Mouse (Mus musculus): ENCODE results near the gene 1700037C18Rik. TPM values are rescaled to one million over a fixed set of nuclear protein-coding genes. Genes with fewer than 3 reads are reported as not detected.
"Not testable (repeated sequence)": the region's sequence is repeated elsewhere in the genome, so short reads cannot be mapped to it uniquely, and the experiment has no call there.

The 1700037C18Rik gene
- polyA plus RNA-seq, 1 experiment from 2014 or later, result 5.8 TPM

- TF ChIP-seq CTCF (IDR thresholded peaks at IDR 0.05; ENCODE audit: low read depth), result no peak
- Histone ChIP-seq H3K36me3 (ENCODE audit: insufficient read depth) (no peaks in the 10 kb centered on the region), H3K4me2 (no peak overlapping the region), H3K27ac (ENCODE audit: low read depth) (no peak overlapping the region), H3K9me3 (ENCODE audit: low read depth, low read length) (no peaks in the 10 kb centered on the region), H3K4me1 (ENCODE audit: insufficient read depth) (0 out of 2 replicates have a peak, but pooled peaks cover 3% of the 10 kb centered on the region), H3K9ac (no peak overlapping the region), H3K27me3 (ENCODE audit: insufficient read depth, low read length) (no peaks in the 10 kb centered on the region), H3K4me3 (ENCODE audit: low read depth, low read length) (no peak overlapping the region)
- ATAC-seq (ENCODE audit: insufficient read depth) (no peak), DNase-seq (peak; percentile 6)
- WGBS, result 15% methylated on average over 12 of the region's 12 CpGs
These were observed 55.9 kb downstream of the 1700037C18Rik start for GRCm38 (mm10) chr16:3852586-3852985.

- not testable (repeated sequence) for DNase-seq; H3K4me3 ChIP-seq (ENCODE audit: low read depth, low read length); H3K4me1 ChIP-seq (ENCODE audit: insufficient read depth); H3K36me3 ChIP-seq (ENCODE audit: insufficient read depth); H3K27me3 ChIP-seq (ENCODE audit: insufficient read depth, low read length); H3K9ac ChIP-seq; H3K27ac ChIP-seq (ENCODE audit: low read depth); H3K4me2 ChIP-seq; ATAC-seq (ENCODE audit: insufficient read depth); H3K9me3 ChIP-seq (ENCODE audit: low read depth, low read length)
- WGBS, result 83% methylated on average over 13 of the region's 13 CpGs
These were observed 57.2 kb downstream of the 1700037C18Rik start for GRCm38 (mm10) chr16:3851301-3851700.

- no peaks in the 10 kb centered on the region for H3K27me3 ChIP-seq (ENCODE audit: insufficient read depth, low read length)
- 0 out of 2 replicates have a peak overlapping the region, but pooled peaks have one; percentile 62 for H3K4me3 ChIP-seq (ENCODE audit: low read depth, low read length)
- no peak for ATAC-seq (ENCODE audit: insufficient read depth)
- no peaks in the 10 kb centered on the region for H3K9me3 ChIP-seq (ENCODE audit: low read depth, low read length)
- no peak overlapping the region for H3K27ac ChIP-seq (ENCODE audit: low read depth)
- no peak overlapping the region for H3K9ac ChIP-seq
- no peak for TF ChIP-seq CTCF (IDR thresholded peaks at IDR 0.05; ENCODE audit: low read depth)
- 0 out of 2 replicates have a peak, but pooled peaks cover 3% of the 10 kb centered on the region for H3K4me1 ChIP-seq (ENCODE audit: insufficient read depth)
- 62% methylated on average over 3 of the region's 3 CpGs for WGBS
- no peaks in the 10 kb centered on the region for H3K36me3 ChIP-seq (ENCODE audit: insufficient read depth)
- DNase-seq, result no peak
- no peak overlapping the region for H3K4me2 ChIP-seq
These were observed 60.1 kb downstream of the 1700037C18Rik start for GRCm38 (mm10) chr16:3848416-3848815.

GRCm38 (mm10) chr16:3847871-3848270, 60.6 kb downstream of the 1700037C18Rik start:
- Histone ChIP-seq H3K27me3 (ENCODE audit: insufficient read depth, low read length) (no peaks in the 10 kb centered on the region), H3K4me1 (ENCODE audit: insufficient read depth) (0 out of 2 replicates have a peak, but pooled peaks cover 3% of the 10 kb centered on the region), H3K4me2 (peak overlapping the region; percentile 76), H3K9me3 (ENCODE audit: low read depth, low read length) (no peaks in the 10 kb centered on the region), H3K27ac (ENCODE audit: low read depth) (no peak overlapping the region), H3K4me3 (ENCODE audit: low read depth, low read length) (peak overlapping the region; percentile 62), H3K9ac (peak overlapping the region; percentile 70; the same call in 1 of the 2 replicates), H3K36me3 (ENCODE audit: insufficient read depth) (no peaks in the 10 kb centered on the region)
- 63% methylated on average over 4 of the region's 4 CpGs for WGBS
- DNase-seq (peak; percentile 8), ATAC-seq (ENCODE audit: insufficient read depth) (no peak)
- 0 out of 2 replicates have a peak, but pooled peaks have one; percentile 1 for TF ChIP-seq CTCF (IDR thresholded peaks at IDR 0.05; ENCODE audit: low read depth)

- no peaks in the 10 kb centered on the region for H3K9me3 ChIP-seq (ENCODE audit: low read depth, low read length)
- H3K27ac ChIP-seq (ENCODE audit: low read depth), result no peak within 1 kb of the TSS
- peak; percentile 99 for ATAC-seq (ENCODE audit: insufficient read depth)
- H3K36me3 ChIP-seq (ENCODE audit: insufficient read depth), result no peaks in the 10 kb centered on the region
- peak; percentile 98 for DNase-seq
- no peaks in the 10 kb centered on the region for H3K27me3 ChIP-seq (ENCODE audit: insufficient read depth, low read length)
- H3K9ac ChIP-seq, result peak within 1 kb of the TSS; percentile 70
- H3K4me2 ChIP-seq, result peak within 1 kb of the TSS; percentile 76
- 0 out of 2 replicates have a peak, but pooled peaks cover 3% of the 10 kb centered on the region for H3K4me1 ChIP-seq (ENCODE audit: insufficient read depth)
- TF ChIP-seq CTCF (IDR thresholded peaks at IDR 0.05; ENCODE audit: low read depth), result peak; percentile 25; the same call in 1 of the 2 replicates
- WGBS, result 2% methylated on average over 38 of the region's 38 CpGs
- peak within 1 kb of the TSS; percentile 62 for H3K4me3 ChIP-seq (ENCODE audit: low read depth, low read length)
These were observed 61.6 kb downstream of the 1700037C18Rik start, which contains the start of gene Zfp174 for GRCm38 (mm10) chr16:3846711-3847518. Gene Zfp174, plus strand, starts transcription at chr16:3847268.

Small RNA genes within 50 kb of the gene (microRNA-seq; reads per million reads assigned to microRNA genes)
- not detected for gene Gm23493 (ENCODE audit: borderline number of aligned reads)

Other genes with a start within 250 kb of the 1700037C18Rik start
- gene Mefv, start 190.6 kb downstream of the 1700037C18Rik start, polyA plus RNA-seq (2014; fragmentation: Nextera tagmentation; extraction: Ambion mirVana), result not detected in 2 replicates
- gene Zfp263, start 164.6 kb downstream of the 1700037C18Rik start, polyA plus RNA-seq (2014; fragmentation: Nextera tagmentation; extraction: Ambion mirVana), result 27.1 and 30.6 TPM in 2 replicates
- not detected in 2 replicates for gene Olfr15, start 77.8 kb downstream of the 1700037C18Rik start, polyA plus RNA-seq (2014; fragmentation: Nextera tagmentation; extraction: Ambion mirVana)
- gene Zfp174, start 61.4 kb downstream of the 1700037C18Rik start, polyA plus RNA-seq (2014; fragmentation: Nextera tagmentation; extraction: Ambion mirVana), result 1.1 and 1.2 TPM in 2 replicates
- gene Naa60, start 36.3 kb downstream of the 1700037C18Rik start, polyA plus RNA-seq (2014; fragmentation: Nextera tagmentation; extraction: Ambion mirVana), result 59.0 and 59.1 TPM in 2 replicates
- gene Zfp597, start 24.1 kb downstream of the 1700037C18Rik start, polyA plus RNA-seq (2014; fragmentation: Nextera tagmentation; extraction: Ambion mirVana), result 6.2 and 6.5 TPM in 2 replicates
- 2.3 and 2.4 TPM in 2 replicates for gene Gm20695, start 24.0 kb downstream of the 1700037C18Rik start, polyA plus RNA-seq (2014; fragmentation: Nextera tagmentation; extraction: Ambion mirVana)
- gene Cluap1, start 112 bp upstream of the 1700037C18Rik start, polyA plus RNA-seq (2014; fragmentation: Nextera tagmentation; extraction: Ambion mirVana), result 21.1 and 23.1 TPM in 2 replicates
- gene Nlrc3, start 67.9 kb upstream of the 1700037C18Rik start, polyA plus RNA-seq (2014; fragmentation: Nextera tagmentation; extraction: Ambion mirVana), result 1.6 and 2.0 TPM in 2 replicates
- gene Slx4, start 95.1 kb upstream of the 1700037C18Rik start, polyA plus RNA-seq (2014; fragmentation: Nextera tagmentation; extraction: Ambion mirVana), result 27.0 and 27.8 TPM in 2 replicates
- 4.4 and 4.9 TPM in 2 replicates for gene Dnase1, start 128.3 kb upstream of the 1700037C18Rik start, polyA plus RNA-seq (2014; fragmentation: Nextera tagmentation; extraction: Ambion mirVana)
- gene Trap1, start 169.1 kb upstream of the 1700037C18Rik start, polyA plus RNA-seq (2014; fragmentation: Nextera tagmentation; extraction: Ambion mirVana), result 94.1 and 97.2 TPM in 2 replicates

Measured in lung, embryonic 14.5 days (tissue).